Mouse (Mus musculus) adrenal gland, postnatal 10 days (tissue): ENCODE results near the gene Gm21969. TPM values are rescaled to one million over a fixed set of nuclear protein-coding genes. Genes with fewer than 3 reads are reported as not detected.

ENCODE experiments used
- DNase-seq: peaks from one replicate; pipeline ENCODE4 v3.0.0; 2021; ENCODE audit warnings: mixed read lengths
- total RNA-seq, 2 experiments: library from RNA; stranded (reverse); gene quantifications; 2 replicates each; pipeline ENCODE4 v1.2.3; 2021

Gm21969 gene
- total RNA-seq, 2 experiments from 2014 or later = not detected

DNA sequence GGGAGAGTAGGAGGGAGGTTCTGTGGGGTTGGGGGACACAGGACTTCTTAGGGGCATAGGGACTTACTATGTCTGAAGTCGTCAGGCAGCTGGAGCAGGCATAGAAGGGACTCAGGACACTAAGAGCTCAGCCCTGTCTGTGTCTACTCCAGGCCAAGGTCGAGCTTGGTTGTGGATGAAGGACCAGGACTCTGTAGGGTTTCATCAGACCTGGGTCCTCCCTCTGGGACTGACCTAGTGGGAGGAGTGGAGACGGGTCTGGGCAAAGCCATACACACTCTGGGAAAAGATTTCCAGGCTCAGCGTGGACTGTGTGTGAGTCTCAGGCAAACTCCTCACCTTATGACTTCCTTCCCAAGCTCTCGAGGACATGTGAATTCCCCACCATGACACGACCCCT lies 16.8 kb downstream of the Gm21969 start:
- peak; percentile 70 for DNase-seq

DNA sequence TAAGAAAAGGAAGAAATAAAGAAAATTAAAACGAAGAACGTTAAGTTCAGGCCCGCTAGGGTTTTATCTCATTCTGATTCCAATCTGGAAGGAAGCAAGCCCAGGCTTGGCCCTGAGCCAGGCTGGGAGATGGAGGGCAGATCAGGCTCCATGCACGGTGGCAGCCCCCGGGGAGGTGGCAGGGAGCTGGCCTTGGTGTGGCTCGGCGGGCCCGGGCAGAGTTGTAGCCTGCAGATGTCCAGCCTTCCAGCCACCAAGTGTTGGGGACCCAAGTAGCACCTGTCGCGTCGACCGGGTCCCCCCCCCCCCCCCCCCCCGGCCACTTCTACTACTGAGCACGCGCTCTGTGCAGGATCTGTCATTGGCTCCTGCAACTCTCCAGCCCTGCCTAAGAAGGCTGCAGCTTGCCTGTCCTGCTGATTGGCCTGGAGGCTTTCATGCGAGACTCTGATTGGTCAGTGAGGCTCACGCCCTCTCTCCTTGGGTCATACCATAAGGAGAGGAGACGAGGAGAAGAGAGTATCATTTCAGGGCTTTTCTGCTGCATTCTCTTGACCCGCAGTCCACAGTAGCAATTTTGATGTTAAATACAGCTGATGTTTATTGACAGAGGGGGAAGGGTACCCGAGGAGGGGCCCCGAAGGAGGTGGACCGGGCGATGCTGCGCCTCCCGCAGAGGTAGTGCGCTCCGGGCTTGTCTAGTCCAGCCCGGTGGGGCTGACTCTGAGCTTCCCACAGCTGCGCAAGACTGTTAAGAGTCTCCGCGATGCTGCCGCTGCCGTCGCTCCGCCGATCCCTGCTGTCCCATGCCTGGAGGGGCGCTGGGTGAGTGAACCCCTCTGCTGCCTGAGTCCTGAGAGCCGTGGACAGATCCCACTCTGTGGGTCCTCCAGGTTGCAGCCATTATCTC lies 19.6 kb downstream of the Gm21969 start, which contains the start of gene Aldh4a1:
Gene Aldh4a1 (plus strand): TSS at position 494 of the 910 bp plus-strand sequence.
- peak; percentile 91 for DNase-seq

DNA sequence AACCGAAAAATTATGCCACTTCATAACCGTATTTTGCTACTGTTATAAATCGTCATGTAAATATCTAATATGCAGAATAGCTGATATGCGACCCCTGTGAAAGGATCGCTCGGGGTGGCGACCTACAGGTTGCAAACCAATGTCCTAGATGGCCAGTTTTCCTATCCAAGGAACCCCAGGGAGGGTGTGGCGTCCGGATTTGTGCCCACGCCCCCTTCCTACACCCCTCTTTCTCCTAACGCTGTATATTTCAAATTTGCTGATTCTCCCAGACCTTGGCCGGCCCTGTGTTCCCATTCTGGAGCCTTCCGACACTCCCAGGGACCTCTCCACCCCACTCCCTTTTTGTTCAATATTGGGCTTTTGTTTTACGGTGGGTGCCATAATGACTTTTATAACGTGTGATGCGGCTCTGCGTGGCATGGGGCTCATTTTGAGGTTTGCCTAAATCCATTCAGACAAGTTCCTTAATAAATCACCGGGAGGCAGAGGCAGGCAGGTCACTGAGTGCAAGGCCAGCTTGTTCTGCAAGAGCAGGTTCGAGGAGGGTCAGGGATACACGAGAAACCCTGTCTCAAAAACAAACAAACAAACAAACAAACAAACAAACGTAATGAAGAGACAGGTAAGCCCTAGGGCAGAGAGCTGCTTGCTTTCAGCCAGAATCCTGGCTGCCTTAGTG lies 20.6 kb downstream of the Gm21969 start:
- no peak for DNase-seq

DNA sequence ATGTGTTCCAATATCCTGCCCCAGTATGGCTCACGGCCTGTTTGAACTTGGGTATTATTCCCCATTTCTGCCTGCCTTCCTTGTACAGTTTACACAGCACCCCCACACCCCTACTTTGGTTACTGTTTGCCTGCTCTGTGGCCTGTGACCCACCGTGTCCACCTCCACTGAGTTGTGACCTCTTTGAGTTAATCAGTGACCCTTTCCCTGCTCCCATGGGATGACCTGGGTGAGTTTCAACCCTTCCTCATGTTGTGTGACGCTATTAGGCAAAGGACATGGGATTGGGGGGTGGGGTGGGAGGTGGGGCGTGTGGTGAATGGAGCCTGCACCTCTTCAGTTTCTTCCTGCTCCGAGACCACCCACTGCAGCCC lies 21.1 kb downstream of the Gm21969 start:
- DNase-seq = no peak

DNA sequence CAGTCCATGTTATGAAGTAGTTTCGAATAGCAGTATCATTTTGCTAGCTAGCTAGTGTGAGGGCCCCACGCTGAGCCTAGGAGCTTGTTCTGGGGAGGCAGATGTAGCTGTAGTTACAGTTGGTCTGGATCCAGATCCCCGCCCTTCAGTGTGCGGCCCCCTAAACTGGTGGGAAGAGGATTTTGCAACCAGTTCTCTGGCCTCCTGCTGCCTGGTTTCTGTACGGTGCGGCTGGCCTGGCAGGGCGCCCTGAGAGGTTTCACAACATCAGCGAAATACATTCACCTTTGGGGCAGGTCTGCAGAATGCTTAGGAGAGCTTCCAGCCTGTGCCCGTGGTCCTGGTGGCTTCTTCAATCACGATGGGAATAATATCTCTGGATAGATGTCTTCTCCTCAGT lies 21.7 kb downstream of the Gm21969 start:
- peak; percentile 72 for DNase-seq

DNA sequence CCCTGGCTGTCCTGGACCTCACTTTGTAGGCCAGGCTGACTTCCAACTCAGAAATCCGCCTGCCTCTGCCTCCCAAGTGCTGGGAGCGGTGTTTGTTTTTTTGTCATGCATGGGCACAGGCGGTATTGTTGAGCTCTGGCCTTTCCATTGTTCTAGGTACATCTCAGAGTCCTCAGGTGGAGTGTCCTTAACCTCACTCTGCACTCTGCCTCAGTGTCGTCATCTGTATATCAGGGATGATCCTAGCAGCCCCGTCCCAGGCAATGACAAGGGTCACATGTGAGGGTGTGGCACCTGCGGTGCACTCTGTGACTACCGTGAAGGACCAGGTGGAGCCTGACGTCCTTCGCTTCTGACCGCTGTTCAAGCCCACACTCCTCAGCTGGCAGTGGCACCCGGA lies 24.4 kb downstream of the Gm21969 start:
- DNase-seq = no peak

DNA sequence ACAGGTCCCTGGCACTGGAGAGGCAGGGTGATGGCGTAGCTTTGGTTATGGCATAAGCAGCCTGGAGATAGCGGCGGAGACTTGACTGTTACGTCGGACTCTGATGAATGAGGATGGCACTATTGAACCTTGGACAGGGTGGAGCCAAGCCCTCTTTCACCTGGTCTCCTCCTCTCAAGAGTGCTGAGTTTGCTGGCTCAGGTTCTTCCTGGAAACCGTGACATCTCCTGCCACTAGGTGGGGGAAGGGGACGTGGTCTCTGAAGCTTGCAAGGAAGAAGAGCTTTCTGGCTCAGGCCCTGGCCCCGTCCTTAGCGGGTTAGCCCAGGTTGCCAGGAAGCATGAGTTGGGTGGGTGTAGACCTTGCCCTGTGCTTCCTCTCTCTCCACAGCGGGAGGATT lies 27.2 kb downstream of the Gm21969 start:
- no peak for DNase-seq

DNA sequence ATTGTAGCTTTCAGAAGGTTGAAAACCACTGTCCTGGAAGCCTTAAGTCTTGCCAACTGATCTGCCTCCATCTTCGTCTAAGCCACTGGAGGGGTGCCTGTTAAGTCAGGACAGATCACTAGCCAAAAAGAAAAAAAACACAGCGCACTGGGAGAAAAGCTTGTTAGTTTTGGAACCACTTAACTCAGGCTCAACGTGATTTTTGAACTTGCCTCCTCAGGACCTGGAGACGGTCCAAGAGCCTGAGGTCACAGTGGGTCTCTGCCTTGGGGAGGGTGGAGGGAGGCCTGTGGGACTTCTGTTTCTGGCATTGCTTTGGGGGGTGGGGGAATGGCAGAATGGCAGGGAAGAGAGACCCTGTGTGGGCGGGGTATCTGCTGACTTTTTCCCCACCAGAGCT lies 28.2 kb downstream of the Gm21969 start:
- peak; percentile 51 for DNase-seq

DNA sequence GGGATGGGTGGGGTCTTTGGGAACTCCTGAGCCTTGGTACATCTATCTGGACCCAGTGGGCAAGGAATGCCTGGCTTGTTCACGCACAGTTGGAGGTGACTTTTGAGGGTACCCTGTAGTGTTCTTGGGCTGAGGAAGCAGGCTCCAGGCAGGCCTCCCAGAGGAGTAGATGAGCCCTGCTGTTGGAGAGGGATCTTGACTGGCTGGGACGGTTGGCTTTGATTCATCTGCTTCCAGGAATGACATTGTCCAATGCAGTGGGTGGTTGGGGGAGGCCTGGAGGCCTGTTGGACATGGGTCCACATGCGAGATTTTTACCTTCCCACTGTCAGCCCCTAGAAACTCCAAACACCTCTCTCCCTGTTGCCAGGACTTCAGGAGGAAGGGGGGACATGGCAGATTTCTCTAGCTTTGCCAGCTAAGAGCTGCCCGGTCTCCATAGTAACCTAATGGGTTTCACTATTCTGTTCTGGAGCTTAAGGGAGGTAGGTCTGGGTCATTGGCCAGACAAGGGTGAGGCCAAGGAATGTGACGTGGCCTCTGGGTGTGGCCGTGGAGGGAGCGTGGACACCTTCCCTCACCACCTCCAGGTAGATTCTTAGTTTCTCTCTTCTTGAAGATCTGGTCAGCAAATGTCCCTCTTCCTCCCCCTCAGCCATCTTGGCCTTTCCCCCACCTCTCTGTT lies 28.7 kb downstream of the Gm21969 start:
- no peak for DNase-seq

DNA sequence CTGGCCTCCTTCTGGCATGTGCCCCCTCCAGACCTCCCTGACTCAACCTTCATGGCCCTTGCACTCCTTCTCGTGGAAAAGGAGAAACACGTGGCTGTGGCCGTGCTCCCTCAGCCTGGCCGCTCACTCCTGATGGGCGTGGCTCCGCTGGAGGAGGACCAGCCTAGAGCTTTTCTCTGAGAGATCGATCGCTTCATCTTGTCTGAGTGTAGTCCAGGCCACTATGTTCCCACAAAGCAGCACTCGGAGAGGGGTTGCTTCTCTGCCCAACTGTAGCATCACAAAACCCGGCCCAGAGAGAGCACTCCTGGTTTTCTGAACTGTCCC lies 29.2 kb downstream of the Gm21969 start:
- no peak for DNase-seq

DNA sequence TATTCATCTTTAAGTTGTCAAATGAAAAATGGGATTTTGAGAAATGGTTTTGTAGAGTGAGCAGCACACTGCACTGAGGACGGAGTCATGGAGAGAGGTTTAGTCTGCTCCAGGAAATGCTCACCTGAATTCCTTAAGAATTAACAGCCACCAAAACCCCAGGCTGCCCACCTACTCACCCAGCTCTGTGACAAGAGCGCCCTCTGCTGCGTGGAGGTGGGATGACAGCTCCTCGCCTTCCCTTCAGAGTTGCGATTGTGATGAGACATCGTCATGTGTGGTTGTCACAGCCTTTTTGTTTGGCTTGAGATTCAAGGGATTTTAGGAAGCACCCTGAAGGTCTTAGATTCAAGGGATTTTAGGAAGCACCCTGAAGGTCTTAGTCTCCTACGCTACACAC lies 33.4 kb downstream of the Gm21969 start:
- DNase-seq = peak; percentile 88

DNA sequence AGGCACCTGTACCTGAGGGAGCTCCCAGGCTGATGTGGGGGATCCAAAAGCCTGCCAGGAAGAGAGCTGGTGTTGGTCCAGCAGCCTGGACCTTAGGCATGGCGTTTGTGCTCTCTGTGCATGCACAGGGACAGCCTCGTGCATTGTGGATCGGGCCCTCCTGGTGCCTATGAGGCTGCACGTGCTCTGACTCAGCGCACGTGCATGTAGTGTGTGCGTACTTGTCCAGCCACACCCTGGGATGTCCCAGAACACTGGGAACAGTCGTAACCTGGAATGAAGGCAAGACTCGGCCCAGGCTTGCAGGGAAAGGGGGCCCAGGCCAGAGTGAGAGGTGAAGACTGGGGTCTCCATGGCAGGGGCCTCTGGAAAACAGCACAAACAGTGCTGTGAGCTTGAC lies 34.9 kb downstream of the Gm21969 start:
- DNase-seq = no peak

DNA sequence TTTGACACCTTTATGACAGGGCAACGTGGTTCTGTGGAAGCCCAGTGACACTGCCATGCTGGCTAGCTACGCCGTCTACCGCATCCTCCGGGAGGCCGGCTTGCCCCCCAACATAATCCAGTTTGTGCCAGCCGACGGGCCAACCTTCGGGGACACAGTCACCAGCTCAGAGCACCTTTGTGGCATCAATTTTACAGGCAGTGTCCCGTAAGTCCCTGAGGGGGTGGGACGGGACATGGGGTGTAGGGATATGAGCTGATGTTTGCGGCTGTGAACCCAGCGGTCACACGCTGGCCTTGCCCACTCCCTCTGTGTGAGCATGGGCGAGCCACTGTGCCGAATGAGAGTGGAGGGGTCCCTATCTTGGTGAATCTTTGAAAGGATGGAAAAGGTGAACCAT lies 35.4 kb downstream of the Gm21969 start:
- no peak for DNase-seq

DNA sequence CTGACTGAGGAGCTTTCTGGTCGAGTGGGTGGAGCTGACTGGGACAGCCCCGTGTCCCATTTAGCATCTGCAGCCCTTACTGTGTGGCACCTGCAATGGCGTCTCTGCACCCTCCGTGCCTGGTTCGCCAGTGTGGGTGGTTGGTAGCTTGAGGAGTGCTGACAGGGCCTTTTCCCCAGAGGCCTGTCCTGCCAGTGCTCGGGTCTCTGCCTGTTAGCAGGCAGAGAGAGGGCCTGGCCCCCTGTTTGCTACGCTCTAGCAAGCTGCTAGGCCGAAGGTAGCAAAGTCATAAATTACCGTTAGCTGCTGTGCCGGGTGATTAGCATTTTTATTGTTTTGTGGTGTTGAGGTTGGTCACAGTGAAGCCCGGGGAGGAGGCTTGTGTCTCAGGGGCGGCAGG lies 36.8 kb downstream of the Gm21969 start:
- no peak for DNase-seq

DNA sequence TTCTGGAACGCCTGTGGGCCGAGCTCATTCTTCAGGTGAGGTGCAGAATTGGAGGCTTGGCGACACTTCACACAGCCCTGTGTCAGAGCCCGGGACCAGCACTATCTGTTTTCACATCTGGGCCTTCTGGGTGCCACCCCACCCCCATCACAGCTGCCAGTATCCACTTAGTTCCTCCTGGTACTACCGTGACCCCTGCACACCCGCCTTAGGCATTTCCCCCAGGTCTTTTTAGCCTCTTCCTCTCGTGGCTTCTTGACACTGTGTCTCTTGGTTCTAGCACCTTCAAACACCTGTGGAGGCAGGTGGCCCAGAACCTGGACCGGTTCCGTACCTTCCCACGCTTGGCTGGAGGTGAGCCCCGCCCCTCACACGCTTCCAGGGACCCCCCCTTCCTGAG lies 37.3 kb downstream of the Gm21969 start:
- no peak for DNase-seq

DNA sequence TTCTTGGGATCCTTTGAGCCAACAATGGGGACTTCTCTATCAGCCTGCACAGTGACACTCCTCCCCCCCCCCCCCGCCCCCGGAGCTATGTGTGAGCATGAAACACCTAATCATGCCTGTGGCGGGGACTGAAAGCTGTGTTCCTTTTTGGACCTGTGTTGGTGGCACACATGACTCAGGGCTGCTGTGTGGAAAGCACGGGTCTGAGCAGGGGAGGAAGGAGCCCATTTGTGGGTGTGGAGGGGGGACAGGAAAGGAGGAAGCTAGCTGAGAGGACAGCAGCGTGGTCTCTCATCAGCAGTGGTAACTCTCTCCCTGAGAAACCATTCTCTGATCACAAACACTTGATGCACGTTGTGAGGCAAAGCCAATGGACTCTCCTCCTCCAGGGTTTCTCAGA lies 37.8 kb downstream of the Gm21969 start:
- no peak for DNase-seq

DNA sequence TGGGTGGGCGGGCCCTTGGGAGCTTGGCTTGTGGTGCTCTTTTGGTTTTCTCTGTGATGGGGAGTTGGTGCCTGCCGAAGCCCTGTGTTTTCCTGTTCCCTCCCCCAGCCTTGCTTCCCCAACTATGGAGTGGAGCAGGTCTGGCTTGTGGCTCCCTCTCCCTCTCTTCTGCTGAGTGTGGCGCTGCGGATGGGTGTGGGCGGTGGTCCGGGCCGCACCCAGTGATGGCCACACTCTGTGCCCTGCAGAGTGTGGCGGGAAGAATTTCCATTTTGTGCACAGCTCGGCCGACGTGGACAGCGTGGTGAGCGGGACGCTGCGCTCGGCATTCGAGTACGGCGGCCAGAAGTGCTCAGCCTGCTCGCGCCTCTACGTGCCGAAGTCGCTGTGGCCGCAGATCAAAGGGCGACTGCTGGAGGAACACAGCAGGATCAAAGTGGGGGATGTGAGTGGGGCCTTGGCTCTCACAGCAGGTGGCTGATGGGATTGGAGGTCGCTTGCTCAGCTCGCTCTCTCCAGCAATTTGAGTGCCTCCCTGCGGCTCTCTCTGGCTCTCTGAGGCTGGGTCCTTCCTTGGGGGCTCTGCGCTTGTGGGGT lies 38.9 kb downstream of the Gm21969 start:
- DNase-seq = peak; percentile 55

DNA sequence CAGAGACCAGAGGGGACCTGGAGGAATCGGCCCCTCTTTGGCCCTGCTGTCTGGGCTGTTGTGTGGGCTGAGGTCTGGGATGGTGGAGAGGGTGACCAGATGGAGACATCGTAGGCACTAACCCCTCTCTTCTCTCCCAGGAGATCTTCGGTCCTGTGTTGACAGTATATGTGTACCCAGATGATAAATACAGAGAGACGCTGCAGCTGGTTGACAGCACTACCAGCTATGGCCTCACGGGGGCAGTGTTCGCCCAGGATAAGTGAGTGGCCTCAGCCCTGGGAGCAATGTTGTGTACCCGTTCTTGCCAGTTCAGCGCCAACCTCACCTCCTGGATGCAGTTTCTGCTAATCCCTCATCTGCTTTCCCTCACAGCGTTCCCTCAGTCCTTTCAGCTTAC lies 41.0 kb downstream of the Gm21969 start:
- DNase-seq = peak; percentile 91

DNA sequence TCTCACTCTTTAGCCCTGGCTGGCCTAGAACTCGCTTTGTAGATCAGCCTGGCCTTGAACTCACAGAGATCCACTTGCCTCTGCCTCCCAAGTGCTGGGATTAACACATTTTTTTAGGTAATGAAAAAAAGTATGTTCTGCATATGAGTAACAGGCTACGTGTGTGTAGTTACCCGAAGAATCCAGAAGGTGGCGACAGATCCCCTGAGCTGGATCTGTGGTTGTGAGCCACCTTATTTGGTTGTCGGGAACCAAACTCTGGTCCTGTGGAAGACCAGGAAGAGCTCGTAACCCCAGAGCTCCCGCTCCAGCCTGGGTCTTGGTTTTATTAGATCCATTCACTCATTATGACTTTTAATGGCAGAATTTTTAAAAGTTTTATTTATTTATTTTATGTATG lies 43.9 kb downstream of the Gm21969 start:
- DNase-seq = no peak

DNA sequence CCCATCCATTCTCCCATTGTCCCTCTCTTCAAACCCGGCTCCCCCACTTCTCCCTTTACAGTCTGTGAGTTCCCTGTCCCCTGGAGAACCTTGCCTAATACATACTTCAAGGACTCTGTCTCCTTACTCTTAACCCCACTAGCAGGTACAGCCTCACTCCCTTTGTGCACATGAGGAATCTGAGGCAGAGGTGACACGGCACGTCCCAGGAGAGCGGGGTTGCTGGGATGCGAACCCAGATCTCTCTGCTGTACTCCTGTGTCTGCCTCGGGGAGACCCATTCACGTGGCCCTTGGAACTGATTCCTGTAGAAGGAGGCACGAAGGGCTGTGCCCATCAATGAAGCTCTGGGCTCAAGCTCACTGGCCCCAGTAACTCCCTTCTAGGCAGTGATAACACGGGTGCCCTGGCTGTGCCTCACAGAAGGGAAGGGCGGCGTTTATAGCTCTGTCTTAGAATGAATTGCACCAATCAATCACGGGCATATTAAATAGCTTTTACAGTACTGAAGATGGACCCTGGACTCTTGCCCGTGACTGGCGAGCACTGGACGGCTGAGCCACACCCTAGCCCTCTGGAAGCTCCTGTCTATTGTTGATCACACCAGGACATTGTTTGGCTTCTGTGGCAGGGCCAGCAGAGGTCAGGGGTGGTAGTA lies 47.2 kb downstream of the Gm21969 start:
- DNase-seq = no peak

DNA sequence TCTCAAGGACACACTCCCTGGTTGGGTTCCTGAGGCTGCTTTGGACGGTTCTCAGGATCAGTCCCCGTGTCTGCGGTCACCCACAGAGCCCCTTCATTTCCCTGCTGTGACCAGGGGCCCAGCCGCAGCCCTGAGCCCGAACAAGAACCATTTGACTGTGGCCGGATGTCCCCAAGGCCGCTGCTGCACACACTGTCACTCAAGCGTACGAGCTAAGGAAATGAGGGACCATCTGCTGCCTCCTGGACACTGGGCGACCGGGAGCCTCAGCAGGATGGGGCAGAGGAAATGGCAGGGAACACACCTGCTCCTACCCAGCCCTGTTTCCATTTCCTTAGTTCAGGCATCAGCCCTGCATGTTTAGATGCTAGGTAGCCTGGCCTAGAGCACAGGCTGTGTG lies 47.9 kb downstream of the Gm21969 start:
- DNase-seq = no peak

DNA sequence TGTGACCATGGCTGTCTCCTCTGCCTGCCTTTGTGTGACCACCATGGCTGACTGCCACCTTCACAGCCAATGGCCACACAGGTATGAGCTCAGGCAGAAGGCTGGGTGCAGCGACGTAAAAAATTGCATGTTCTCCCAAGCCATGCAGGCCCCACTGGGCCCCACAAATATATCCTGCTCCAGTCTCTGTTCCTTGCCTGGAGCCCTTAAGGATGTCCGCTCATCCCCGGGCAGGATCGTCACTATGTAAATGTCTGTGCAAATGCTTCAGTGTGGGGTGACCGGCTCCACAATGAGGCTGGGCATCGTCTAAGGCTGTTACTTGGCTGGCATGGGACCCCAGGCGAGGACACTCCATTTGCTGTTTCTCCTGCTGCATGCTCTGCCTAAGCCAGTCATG lies 50.3 kb downstream of the Gm21969 start, which contains the start of gene Tas1r2:
Gene Tas1r2 (plus strand): TSS at position 301 of the 400 bp plus-strand sequence.
- DNase-seq = no peak
